Mouse (Mus musculus) midbrain, embryonic 10.5 days (tissue): ENCODE results near the gene Spop. TPM values are rescaled to one million over a fixed set of nuclear protein-coding genes. Genes with fewer than 3 reads are reported as not detected.

Experiments used
- DNase-seq: peaks from one replicate; pipeline ENCODE4 v3.0.0-alpha.2; 2017; ENCODE audit warnings: low spot score
- H3K27ac ChIP-seq: fragments of 300-500 bp; sonication (generic); replicated peaks from 2 replicates; pipeline ENCODE4 v1.5.1; 2016; ENCODE audit warnings: mild to moderate bottlenecking
- H3K27me3 ChIP-seq: fragments of 300-500 bp; sonication (generic); 2 replicates; pipeline ENCODE4 v1.6.1; 2016; ENCODE audit warnings: low read depth, mild to moderate bottlenecking; ENCODE audit not compliant: poor library complexity, severe bottlenecking
- H3K36me3 ChIP-seq: fragments of 300-500 bp; sonication (generic); 2 replicates; pipeline ENCODE4 v1.6.1; 2016; ENCODE audit warnings: mild to moderate bottlenecking, moderate library complexity
- H3K4me1 ChIP-seq: fragments of 300-500 bp; sonication (generic); 2 replicates; pipeline ENCODE4 v1.6.1; 2016
- H3K4me3 ChIP-seq: fragments of 300-500 bp; sonication (generic); 2 replicates; pipeline ENCODE4 v1.5.1; 2016; ENCODE audit warnings: mild to moderate bottlenecking, moderate library complexity
- H3K9me3 ChIP-seq: fragments of 300-500 bp; sonication (generic); replicated peaks from 2 replicates; pipeline ENCODE4 v1.6.1; 2016; ENCODE audit warnings: mild to moderate bottlenecking
- WGBS: fragments of 180-500 bp; shearing (Covaris S2); methylation state at CpG from one replicate; pipeline ENCODE4 v1.1.7; 2016; 5-methylcytosine and 5-hydroxymethylcytosine counted together
- polyA plus RNA-seq: library from polyadenylated mRNA; unstranded; fragments of >200 nt; fragmentation: Nextera tagmentation; extraction: Ambion mirVana; gene quantifications from 2 replicates; pipeline ENCODE4 v1.2.1, GENCODE M21; 2016

The Spop gene
- polyA plus RNA-seq, 1 experiment from 2014 or later = 170 TPM

DNA sequence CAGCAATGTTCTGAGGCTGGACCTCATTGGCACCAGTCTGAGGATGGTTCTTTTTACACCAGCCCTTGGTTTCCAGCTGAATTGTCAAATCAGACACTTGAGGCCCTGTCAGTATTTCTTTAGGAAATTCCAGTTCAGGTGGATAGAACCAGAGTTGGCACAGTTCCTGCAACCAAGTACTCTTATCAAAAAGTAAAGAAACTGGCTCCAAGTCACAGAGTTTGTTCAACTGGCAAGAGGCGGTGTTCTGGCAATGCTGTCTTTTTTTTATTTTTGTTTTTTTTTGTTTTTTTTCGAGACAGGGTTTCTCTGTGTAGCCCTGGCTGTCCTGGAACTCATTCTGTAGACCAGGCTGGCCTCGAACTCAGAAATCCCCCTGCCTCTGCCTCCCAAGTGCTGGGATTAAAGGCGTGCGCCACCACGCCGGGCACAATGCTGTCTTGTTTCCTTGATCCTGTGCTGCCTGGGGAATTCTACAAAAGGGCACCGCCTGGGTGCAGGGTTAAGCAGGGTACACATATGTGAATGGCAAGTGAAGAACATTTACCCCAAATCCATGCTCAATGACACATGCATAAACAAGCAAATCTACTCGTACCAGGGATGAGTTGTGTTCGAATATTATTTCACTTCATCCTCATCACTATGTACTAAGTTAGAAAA lies 4.3 kb upstream of the Spop start:
- H3K9me3 ChIP-seq = no peaks in the 10 kb centered on the region
- no peaks in the 10 kb centered on the region for H3K36me3 ChIP-seq
- H3K4me1 ChIP-seq = peaks cover 3% of the 10 kb centered on the region; the same call in 1 of the 2 replicates
- no peak for DNase-seq
- H3K27ac ChIP-seq = no peak overlapping the region
- WGBS = 87% methylated on average over 10 of the region's 10 CpGs
- no peak overlapping the region for H3K4me3 ChIP-seq
- peaks cover 21% of the 10 kb centered on the region for H3K27me3 ChIP-seq

GRCm38 (mm10) chr11:95411453-95412013 lies 2.3 kb upstream of the Spop start:
- Histone ChIP-seq H3K27ac (no peak overlapping the region), H3K4me1 (peaks cover 18% of the 10 kb centered on the region), H3K27me3 (peaks cover 21% of the 10 kb centered on the region), H3K9me3 (no peaks in the 10 kb centered on the region), H3K4me3 (no peak overlapping the region), H3K36me3 (no peaks in the 10 kb centered on the region)
- 73% methylated on average over 6 of the region's 6 CpGs for WGBS
- no peak for DNase-seq

GRCm38 (mm10) chr11:95412615-95413014 lies 1.3 kb upstream of the Spop start:
- WGBS = 94% methylated on average over 3 of the region's 3 CpGs
- no peak overlapping the region for H3K4me3 ChIP-seq
- H3K9me3 ChIP-seq = no peaks in the 10 kb centered on the region
- no peak for DNase-seq
- no peak overlapping the region for H3K27ac ChIP-seq
- peaks cover 29% of the 10 kb centered on the region for H3K4me1 ChIP-seq
- peaks cover 21% of the 10 kb centered on the region for H3K27me3 ChIP-seq
- no peaks in the 10 kb centered on the region for H3K36me3 ChIP-seq

DNA sequence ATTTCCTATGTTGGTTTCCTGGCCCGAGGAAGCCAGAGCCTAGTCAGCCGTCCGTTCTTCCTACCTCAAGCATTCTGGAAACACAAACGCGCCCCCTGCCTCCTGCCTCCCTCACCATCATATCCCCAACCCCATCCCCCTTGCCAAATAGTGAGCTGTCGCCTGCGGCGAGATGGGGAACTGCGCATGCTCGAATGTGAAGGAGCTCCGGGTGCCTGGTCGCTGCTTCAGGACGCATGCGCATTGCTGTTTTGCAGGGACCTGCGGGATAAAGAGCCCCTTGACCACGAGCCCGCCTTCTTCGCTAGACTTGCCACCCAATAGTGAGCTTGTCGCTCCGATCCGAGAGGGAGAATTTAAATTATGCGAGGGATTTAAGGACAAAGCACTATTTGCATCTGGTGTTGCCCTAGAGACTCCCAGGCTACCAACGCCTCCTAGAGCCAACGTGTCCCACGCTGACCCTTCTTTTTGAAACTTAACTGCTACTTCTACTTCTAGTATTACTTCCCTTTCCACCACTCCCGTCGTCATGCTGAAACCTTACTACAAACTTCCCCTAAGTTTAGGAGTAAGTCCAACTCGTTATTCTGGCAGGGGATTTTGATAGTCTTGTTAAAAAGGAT lies 769 bp downstream of the Spop start:
- peak overlapping the region; percentile 90 for H3K27ac ChIP-seq
- peaks cover 17% of the 10 kb centered on the region for H3K36me3 ChIP-seq
- no peaks in the 10 kb centered on the region for H3K9me3 ChIP-seq
- H3K27me3 ChIP-seq = peaks cover 21% of the 10 kb centered on the region
- peaks cover 30% of the 10 kb centered on the region for H3K4me1 ChIP-seq
- H3K4me3 ChIP-seq = peak overlapping the region; percentile 64
- under 1% methylated on average over 28 of the region's 28 CpGs for WGBS
- peak; percentile 100 for DNase-seq

GRCm38 (mm10) chr11:95415931-95416330 lies 2.1 kb downstream of the Spop start:
- no peak for DNase-seq
- Histone ChIP-seq H3K27ac (peak overlapping the region; percentile 90), H3K36me3 (peaks cover 22% of the 10 kb centered on the region), H3K27me3 (peaks cover 21% of the 10 kb centered on the region), H3K9me3 (no peaks in the 10 kb centered on the region), H3K4me1 (peaks cover 30% of the 10 kb centered on the region), H3K4me3 (peak overlapping the region; percentile 64)

GRCm38 (mm10) chr11:95417341-95417740 lies 3.5 kb downstream of the Spop start:
- WGBS = 94% methylated on average over 5 of the region's 5 CpGs

GRCm38 (mm10) chr11:95420880-95421435 lies 7.1 kb downstream of the Spop start:
- 68% methylated on average over 2 of the region's 2 CpGs for WGBS
- no peak overlapping the region for H3K4me3 ChIP-seq
- no peaks in the 10 kb centered on the region for H3K27me3 ChIP-seq
- no peak for DNase-seq
- no peaks in the 10 kb centered on the region for H3K9me3 ChIP-seq
- H3K36me3 ChIP-seq = peaks cover 32% of the 10 kb centered on the region
- no peak overlapping the region for H3K27ac ChIP-seq
- H3K4me1 ChIP-seq = peaks cover 17% of the 10 kb centered on the region

More at GRCm38 (mm10) chr11:95417341-95417740, 3.5 kb downstream of the Spop start:
- Histone ChIP-seq H3K4me1 (peaks cover 30% of the 10 kb centered on the region), H3K9me3 (no peaks in the 10 kb centered on the region), H3K4me3 (no peak overlapping the region), H3K36me3 (peaks cover 26% of the 10 kb centered on the region), H3K27ac (no peak overlapping the region), H3K27me3 (peaks cover 12% of the 10 kb centered on the region)
- DNase-seq = no peak

- H3K27ac ChIP-seq = no peak overlapping the region
- no peaks in the 10 kb centered on the region for H3K27me3 ChIP-seq
- WGBS = 86% methylated on average over 3 of the region's 3 CpGs
- DNase-seq = no peak
- peaks cover 27% of the 10 kb centered on the region for H3K36me3 ChIP-seq
- H3K4me1 ChIP-seq = no peaks in the 10 kb centered on the region
- no peaks in the 10 kb centered on the region for H3K9me3 ChIP-seq
- no peak overlapping the region for H3K4me3 ChIP-seq
These were observed 9.6 kb downstream of the Spop start for GRCm38 (mm10) chr11:95423505-95423904.

GRCm38 (mm10) chr11:95431344-95431743 lies 17.5 kb downstream of the Spop start:
- Histone ChIP-seq H3K4me3 (no peak overlapping the region), H3K27ac (no peak overlapping the region), H3K36me3 (0 out of 2 replicates have a peak, but pooled peaks cover 7% of the 10 kb centered on the region), H3K9me3 (no peaks in the 10 kb centered on the region), H3K27me3 (no peaks in the 10 kb centered on the region), H3K4me1 (no peaks in the 10 kb centered on the region)
- no peak for DNase-seq
- WGBS = 85% methylated on average over 2 of the region's 2 CpGs

DNA sequence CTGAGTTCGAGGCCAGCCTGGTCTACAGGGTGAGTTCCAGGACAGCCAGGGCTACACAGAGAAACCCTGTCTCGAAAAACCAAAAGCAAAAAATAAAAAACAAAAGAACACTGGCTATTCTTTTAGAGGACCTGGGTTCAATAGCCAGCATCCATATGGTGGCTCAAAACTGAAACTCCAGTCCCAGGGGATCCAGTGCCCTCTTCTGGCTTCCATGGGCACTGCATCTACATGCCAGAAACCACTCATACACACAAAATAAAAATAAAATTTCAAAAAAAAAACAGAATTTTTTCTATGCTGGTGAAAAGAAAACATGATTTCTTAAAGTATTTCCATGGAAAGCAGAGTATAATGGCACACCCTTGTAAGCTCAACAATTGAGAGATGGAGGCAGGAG lies 18.3 kb downstream of the Spop start:
- H3K9me3 ChIP-seq = no peaks in the 10 kb centered on the region
- no peak for DNase-seq
- H3K27ac ChIP-seq = no peak overlapping the region
- no peak overlapping the region for H3K4me3 ChIP-seq
- peaks cover 9% of the 10 kb centered on the region; the same call in 1 of the 2 replicates for H3K36me3 ChIP-seq
- H3K4me1 ChIP-seq = no peaks in the 10 kb centered on the region
- H3K27me3 ChIP-seq = no peaks in the 10 kb centered on the region
- 92% methylated on average over 2 of the region's 2 CpGs for WGBS

GRCm38 (mm10) chr11:95445371-95445770 lies 31.5 kb downstream of the Spop start:
- WGBS = 10% methylated on average over 2 of the region's 2 CpGs
- Histone ChIP-seq H3K9me3 (no peaks in the 10 kb centered on the region), H3K27ac (no peak overlapping the region; the same call in 1 of the 2 replicates), H3K27me3 (no peaks in the 10 kb centered on the region), H3K4me3 (no peak overlapping the region), H3K4me1 (peaks cover 27% of the 10 kb centered on the region), H3K36me3 (peaks cover 13% of the 10 kb centered on the region)
- DNase-seq = no peak

DNA sequence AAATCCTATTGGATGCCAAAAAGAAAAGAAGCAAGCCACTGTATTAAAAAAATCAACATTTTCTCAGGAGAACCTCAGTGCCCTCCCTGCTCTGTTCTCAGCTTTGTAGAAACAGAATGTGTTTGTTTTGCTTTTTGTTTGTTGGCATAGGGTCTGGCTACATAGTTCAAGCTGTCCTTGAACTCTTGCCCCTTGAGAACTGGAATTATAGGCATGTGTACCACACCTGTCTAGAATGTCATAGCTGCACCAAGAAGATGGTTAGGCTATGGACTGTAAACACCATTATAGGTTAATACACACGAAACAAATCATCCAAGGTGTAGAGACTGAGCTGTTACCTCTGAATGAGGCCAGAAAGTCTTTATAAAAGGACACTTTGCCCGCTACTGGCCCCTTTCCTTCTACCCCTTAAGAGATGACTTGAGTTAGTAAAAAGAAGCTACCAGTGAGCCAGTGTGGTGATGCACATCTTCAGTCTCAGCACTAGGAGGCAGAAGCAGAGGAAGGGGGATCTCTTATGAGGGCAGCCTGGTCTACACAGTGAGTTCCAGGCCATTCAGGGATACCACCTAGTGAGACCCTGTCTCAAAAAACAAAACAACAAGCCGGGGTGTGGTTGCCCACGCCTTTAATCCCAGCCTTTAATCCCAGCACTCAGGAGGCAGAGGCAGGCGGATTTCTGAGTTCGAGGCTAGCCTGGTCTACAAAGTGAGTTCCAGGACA lies 32.9 kb downstream of the Spop start:
- 94% methylated on average over 6 of the region's 6 CpGs for WGBS
- Histone ChIP-seq H3K27me3 (no peaks in the 10 kb centered on the region), H3K4me1 (peaks cover 27% of the 10 kb centered on the region), H3K36me3 (peaks cover 22% of the 10 kb centered on the region), H3K27ac (no peak overlapping the region), H3K4me3 (no peak overlapping the region), H3K9me3 (no peaks in the 10 kb centered on the region)
- no peak for DNase-seq
